Mouse (Mus musculus) gonadal fat pad, adult 2 months (tissue): ENCODE measurements around the gene Ubac2. TPM values are rescaled to one million over a fixed set of nuclear protein-coding genes. Genes with fewer than 3 reads are reported as not detected.

ENCODE experiments used
- DNase-seq: peaks from one replicate; pipeline ENCODE4 v3.0.0-alpha.2; 2012; ENCODE audit warnings: low read depth
- polyA plus RNA-seq: library from polyadenylated mRNA; depleted of rRNA; stranded (reverse); fragments of >200 nt; gene quantifications from 2 replicates; pipeline ENCODE4 v1.2.3, GENCODE M21; 2012

Ubac2 gene
- polyA plus RNA-seq, 1 experiment, result 70.0 TPM

DNA sequence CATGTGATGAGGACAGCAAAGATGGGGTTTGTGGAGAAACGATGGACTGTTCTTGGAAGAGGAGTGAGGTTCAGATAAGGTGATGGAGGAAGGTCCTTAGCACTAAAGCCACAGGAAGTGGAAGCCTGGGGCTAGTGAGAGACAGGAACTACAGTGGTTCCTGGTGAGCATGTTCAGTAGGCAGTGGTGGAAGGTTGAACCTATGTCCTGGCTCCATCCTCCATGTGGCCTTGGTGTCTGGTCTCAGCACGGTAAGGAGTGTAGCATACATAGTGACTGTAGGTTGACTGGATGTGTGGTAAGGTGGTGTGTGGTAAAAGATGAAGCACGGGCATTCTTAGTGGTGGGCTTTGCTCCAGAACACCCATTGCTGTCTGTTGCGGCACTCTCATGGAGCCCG lies 71.5 kb downstream of the Ubac2 start:
- no peak for DNase-seq

DNA sequence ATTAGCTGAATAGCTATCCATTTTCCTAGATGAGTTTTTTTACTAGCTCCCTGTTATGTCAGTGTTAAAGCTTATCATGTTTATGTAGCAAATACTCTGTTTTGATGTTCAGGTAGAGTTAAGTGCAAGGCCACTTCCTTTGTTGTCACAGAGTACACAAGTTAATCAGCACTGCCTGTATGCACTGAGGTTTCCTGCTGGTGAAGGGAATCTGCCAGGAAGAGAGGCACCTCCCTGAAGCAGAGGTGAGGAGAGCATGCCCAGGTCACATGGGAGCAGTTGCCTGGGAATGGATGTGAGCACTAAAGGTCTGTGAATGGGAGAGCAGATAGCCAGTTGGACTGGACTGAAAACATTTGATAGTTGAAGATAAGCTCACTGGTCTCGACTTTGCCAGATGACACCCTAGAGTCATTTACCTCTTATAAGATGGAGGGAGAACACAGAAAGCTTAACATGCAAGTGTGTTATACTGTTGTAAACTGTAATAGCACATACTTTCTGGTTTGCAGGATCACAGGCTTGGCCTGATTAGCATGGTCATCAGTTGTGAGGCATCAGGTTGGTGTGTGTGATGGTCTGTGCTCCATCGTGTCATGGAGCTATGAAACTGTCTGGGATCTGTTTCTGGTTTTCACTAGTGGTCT lies 73.1 kb downstream of the Ubac2 start:
- DNase-seq, result no peak

DNA sequence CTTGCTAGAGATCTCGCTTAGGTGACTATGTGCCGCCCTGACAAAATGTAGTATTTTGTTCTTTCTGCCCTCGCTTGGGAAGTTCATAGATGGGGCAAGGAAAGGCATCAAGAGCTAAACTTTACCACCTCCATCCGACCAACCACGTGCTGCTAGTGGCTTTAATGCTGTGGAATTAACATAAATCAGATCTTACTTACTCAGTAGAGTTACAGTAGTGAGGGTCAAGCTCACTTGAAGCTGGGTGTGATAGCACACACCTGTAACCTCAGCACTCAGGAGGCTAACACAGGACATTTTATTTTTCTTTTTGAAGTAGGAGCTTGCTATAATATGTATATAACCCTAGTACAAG lies 73.6 kb downstream of the Ubac2 start:
- DNase-seq, result no peak

DNA sequence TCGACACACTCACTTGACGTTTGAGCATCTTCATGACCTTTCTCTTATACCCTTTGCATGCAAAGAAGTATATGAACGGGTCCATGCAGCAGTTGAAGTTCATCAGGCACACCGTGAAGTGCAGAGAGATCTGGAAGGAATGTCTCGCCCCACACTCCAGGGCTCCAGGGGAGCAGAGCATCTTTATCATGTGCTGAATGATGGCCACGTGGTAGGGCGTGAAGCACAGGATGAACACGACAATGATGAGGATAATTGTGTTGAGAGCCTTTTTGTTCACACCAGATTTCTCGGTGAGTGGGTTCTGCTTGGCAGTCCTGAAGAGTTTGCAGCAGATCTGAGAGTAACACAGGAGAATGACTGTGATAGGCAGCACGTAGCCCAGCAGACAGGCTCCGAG lies 75.7 kb downstream of the Ubac2 start:
- no peak for DNase-seq

DNA sequence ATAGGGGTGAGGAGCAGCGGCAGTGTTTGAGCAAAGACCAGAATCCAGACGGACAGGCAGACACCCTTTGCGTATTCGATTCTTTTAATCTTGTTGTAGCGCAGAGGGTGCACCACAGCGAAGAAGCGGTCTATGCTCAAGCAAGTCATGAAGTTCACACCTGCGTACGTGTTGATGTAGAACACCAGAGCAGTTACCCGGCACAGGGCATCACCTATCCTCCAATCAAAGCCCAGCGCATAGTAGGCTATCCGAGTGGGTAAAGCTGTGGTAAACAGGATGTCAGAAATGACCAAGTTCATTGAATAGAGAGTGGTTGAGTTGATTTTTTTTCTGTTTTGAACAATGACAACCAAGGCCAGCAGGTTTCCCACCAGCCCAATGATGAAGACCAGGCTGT lies 76.2 kb downstream of the Ubac2 start:
- DNase-seq, result no peak

DNA sequence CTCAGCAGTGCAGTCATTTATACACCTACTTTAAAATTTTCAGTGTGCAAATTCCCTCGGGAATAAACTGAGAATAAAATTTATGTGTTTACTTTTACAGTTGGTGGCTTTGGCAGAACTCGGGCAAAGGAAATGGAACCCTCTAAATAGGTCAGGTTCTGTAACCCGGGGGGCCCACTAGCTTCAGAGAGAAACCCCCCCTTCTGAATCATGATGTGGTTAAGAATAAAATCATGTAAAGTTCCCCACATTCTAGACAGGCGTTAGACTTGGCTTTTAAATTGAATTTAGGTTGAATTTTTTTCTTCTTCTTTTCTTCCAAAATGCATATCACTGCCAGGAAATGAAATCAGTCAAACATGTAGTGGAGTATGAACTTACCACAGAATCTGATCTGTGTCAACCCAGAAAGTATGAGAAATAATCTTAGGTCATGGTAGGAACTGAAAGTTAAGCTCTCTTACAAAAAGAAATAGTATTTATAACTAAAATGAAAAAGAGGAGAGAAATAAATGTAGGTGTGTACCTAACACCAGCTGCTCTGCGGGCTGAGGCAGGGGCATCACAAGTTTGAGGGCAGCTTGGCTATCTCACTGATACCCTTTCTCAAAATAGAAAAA lies 76.9 kb downstream of the Ubac2 start:
- no peak for DNase-seq

DNA sequence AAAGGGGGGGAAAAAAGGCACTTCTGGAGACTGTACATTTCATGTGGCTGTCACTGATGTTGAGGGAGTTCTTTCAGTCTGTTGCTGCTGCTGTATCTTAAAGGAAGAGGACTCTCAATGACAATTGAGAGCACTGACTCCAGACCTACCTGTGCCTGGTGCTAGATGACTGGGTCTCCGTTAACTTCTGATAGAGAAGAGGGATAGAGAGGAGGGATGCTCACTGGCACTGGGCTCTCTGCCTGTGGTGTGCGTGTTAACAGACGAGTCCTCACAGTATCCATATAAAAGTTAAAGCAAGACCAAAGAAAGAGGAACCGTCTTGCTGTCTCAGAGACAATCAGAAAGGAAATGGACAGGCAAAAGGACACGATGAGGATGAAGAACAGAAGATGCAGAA lies 77.9 kb downstream of the Ubac2 start:
- no peak for DNase-seq

DNA sequence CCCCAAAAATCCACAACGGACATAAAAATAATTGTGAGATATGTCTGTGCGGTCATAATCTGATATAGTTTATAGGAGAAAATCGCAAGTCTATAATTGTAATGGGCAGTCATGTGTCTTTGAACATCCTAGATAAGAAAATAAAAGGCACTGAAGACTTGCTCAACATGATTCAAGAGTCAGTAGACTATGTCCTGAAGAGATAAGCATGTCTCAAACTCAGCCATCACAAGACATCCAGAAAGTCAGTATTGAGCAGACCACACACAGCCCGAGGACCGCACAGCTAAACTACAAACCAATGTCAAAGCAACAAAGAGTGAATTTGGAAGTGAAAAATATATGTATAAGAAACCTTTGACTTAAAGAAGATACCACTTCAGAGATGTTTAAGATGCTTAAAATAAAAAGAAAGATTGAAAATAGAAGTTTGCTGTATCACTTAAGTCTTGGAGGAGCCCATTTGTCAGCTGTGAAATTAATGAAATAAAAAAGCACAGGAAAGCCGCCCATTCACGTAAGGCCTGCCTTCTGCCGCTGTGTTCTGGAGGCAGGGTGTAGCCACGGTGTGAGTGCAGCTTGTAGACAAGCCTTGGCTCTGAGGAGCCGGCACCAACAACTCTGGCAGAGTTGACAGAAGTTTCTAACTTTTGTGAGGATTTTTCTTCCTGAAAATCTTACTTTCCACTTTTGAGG lies 78.9 kb downstream of the Ubac2 start:
- DNase-seq, result no peak

DNA sequence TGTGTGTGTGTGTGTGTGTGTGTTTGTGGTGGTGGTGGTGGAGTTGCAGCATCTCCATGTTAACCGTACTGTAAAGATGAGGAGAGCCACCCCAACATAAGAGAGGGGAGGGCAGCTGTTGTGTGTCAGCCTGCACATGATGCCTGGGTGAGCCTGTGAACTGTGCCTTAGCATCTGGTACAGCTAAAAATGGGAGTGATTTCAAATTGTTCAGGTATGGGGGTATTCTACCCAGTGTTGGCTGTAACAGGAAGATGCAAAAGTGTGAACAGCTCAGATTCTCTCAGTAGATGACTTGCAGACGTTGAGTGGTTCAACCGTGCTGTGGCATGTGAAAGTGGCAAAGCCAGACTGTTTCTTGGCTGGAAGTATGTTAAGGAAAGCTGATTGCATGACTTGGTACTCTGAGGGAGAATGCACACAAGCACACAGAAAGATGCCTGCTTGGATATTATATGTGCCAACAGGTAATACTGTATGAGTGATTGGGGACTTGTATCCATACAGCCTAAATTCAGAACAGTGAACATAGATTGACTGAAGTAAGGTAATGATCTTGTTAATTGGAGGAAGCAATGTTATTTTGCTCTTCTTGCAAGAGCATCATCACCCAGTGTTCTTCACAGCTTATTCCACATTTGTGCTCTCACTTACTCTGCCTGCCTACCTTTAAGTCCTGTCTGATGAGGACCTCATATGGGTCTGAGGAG lies 79.8 kb downstream of the Ubac2 start:
- DNase-seq, result no peak

DNA sequence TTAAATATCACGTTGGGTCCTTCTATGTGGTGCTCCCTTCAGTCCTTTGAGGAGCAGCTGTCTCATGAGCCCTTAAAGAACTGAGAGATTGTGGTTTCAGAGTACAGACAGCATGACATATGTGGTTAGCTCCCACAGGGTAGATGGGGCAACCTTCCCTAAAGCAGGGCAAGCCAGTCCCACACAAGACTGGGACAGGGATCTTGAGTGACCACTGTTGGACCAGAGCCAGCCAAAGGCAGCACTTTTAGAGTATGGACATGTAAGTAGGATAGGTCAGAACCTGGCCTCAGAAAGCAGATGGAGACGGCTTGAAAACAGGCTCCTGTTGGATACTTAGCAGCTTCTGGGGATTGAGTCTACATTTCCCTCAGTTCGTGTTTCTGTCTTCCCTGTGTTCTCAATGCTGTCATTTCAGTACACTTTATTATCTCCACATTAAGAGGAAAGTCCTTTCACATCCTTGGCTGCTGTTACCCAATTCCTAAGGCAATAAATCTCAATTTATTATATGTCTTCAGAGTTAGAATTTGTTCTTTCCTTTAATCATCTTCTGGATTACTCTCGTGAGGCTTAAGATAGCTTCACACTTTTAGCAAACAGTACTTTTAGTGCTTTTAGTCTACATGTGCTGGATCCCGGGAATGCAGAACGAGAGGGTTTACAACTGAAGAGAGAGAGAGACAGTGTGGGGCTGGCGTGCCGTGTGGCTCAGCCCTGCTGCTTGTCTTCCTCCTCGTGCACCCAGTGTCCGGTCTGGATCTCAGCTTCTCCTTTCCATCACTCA lies 80.5 kb downstream of the Ubac2 start:
- no peak for DNase-seq

DNA sequence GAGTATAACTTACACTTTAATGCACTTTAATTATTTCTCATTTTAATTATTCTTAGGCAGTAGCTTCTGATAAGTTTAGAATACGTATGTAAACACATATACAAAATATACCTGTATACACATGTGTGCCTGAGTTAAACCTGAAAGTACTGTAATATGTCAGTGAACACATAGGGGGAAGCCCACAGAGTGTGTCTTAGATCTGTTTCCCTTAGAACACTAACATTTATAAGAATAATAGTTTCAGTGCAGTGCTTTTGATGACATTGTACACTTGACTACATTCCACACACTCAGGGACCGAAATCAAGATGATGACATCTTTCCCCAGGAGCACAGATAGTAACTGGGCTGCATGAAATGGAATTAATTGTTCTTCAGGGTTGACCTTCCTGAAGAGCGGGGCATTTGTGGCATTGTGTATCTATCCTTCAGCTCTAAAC lies 81.1 kb downstream of the Ubac2 start:
- DNase-seq, result no peak

DNA sequence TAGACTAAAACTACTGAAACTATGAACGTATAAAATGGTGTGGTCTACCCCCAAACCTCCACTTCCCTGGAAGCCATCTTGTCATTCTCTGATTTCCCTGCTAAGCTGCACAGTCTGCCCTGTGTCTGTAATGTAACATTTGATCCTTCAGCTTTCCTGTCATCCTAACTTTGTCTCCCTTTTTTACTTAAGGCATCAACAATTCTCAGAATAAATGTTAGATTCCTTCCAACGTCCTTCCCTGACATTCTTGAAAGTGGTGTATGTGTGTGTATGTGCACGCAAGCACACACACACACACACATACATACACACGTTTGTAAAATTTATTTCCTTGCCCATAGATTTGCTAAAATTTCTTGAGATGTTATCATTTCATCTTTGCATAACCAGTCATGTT lies 81.6 kb downstream of the Ubac2 start:
- no peak for DNase-seq

DNA sequence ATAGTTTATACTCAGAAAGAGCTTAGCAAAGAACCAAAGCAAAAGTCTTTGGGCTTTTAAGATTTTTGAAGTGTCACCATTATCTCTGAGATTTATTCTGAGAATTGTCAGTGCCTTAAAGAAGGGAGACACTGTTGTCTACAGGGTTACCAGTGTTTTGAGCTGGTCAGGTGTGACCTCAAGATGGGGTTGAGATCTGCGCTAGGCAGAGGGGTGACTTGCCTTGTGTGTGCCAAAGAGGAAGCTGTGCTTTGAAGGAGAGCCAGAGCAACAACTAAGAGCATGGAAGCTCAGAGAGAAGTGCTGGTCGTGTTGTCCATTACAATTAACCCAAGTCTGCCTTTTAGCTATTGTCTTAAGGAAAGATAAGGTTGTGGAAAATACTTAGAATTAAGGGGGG lies 82.1 kb downstream of the Ubac2 start:
- no peak for DNase-seq

DNA sequence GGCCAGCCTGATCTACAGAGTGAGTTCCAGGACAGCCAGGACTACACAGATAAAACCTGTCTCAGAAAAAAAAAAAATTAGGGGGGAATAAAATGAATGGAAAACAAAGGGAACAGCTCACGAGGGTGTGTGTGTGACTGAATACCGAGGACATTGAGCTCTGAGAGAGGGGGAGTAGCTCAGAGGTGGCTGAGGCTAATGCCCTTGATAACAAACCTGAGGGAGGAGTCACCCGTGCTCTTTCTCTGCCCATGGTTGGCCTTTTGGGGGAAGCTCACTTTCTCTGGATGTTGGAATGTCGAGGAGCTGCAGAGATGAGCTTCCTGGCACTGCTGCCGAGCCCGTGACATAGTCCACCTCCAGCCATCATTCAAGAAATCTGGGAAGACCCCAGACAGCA lies 82.6 kb downstream of the Ubac2 start:
- no peak for DNase-seq

DNA sequence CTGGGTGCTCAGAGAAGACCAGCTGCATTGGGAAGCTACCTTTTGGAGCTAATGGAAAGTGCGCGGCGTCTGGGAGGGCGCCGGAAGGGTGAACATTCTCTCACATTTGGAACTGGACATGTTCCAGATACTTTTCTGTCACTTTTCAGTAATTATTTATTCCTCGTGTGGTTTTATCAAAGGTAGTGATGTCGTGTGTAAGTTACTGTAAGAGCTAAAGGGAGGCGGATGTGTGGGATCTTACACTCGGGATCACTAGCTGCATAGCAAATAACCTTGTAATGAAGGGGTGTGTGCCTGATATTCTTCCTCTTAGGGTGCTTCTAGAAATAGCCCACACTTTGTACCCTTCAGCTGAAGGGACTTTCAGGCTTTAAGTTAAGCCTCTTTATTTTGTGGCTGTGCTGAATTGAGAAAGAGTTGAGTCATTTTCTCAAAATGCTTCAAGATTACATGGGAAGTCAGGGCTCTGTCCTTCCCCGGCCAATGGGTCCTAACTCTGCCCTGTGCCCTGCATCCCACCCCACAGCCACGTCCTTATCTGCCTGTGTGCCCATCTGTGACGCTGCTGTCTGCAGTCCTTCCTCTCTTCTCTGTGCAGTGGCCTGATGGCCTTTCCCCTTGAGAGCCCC lies 83.2 kb downstream of the Ubac2 start:
- no peak for DNase-seq

DNA sequence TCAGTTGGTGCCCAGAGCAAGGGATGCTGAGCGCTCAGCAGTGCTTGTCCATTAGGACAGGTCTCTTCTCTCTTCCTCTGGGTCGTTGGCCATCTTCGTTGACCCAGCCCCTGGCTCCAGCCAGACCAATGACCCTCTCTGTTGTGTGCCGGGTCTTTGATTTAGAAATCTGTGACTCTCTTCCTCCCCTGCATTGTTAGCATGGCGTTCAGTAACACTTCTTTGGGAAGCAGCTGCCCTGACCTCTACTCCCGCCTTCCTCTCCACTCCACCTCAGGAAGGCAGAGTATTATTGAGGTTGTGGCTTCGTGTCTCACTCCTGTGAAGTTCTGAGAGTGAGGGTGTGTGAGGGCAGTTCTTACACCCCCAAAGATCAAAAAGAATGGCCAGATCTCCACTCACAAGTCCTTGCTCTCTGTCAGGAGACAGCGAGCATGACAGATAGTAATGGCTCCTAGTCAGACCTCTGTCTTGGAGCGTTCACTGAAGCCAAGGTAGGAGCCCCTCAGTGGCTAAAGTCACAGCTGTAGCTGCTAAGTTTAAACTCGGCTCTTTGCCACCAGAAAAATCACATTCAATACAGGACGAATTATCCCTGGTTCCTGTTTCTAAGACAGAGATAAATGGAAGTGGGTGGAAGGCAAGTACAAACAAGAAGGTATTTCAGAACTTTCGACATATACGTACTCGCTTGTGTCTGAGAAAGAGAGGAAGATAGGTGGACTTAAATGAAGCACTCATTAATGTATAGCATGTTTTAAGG lies 83.9 kb downstream of the Ubac2 start:
- DNase-seq, result peak; percentile 49

DNA sequence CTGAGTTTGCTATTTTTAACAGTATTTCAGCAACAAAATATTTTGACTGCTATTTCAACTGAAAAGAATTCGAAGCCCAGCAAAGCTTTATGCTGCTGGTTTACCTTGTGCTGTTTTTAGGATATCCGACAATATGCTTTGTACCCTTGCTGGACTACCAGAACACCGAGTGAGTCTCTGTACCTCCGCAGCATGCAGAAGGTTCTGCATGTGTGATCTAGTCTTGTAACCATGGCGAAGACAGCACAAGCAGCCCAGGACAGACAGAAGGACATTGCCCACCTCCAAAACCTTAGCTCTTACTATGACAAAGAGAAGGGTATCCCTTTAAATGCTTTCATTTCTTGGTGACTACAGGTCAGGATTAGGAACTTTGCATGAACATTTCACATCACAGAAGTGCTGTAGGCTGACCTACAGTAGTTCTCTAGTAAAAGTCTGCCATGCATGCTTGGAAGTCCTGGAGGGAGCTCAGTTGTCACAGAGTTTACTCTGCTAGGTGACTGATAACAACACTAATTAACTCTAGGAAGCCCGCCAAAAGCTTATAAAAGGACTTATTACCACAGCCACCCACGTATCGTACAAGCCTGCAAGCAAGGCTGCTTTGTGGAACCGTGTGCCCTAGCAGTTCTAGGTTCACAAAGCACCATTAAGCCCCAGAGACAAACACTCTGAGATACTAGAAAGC lies 85.0 kb downstream of the Ubac2 start:
- peak; percentile 73 for DNase-seq

DNA sequence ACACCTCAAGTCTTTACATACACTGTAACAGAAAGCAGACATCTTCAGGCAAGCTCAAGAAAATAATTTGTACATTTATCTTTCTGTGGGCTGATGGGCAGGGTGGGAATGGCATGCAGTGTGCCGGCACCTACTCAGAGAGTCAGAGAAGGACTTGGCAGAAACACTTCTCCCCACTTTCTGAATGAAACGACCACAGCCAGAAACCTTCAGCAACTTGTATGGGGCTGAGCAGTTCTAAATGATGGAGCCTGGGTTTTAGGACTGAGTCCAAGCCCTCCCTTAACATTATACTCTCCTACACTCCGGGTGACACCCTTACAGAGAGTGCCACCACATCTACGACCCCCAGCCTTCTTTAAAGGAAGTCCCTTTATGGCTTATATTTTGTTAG lies 85.5 kb downstream of the Ubac2 start:
- no peak for DNase-seq

DNA sequence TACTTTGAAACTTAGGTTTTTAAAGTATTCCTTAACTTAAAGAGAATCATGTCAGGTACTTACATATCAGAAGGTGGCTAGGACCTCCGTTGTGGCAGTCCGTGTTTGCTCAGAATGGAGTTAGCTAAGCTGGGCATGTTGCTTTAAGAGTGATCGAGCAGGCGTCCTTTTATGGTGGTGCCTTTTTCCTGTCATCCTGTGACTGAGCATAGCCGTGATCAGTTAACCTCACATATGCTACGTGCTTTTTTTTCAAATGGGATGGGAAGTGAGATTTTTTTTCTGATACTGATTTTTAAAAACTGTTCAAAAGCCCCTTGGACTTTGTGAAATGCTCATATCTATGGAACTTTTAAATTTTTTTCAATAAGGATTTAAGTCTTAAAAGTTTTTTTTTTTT lies 86.6 kb downstream of the Ubac2 start, which contains the start of gene Gpr183:
Gene Gpr183, minus strand, starts transcription at position 206 of the 400 bp plus-strand sequence.
- DNase-seq, result no peak

DNA sequence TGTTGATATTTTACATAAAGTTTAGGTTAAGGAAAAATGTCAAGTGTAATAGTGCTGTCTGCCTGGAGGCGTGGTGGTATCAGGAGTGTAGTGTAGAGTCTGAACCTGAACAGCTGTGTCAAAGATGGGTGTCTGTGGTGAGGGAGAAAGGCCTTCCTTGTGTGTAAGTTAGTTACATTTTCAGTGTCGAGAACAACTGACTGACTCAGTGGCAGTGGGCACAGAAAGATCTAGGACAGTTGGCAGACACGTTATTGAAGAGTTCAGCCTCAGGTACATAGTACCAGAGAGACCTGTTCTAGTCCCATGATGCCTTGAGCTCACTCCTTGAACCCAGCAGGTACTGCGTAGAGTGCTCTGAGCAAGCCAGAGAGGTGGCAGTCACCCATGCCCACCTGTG lies 87.0 kb downstream of the Ubac2 start:
- DNase-seq, result no peak
